Comparison of ENCODE assay signal across 21 mouse cellular contexts in the genomic region with DNA sequence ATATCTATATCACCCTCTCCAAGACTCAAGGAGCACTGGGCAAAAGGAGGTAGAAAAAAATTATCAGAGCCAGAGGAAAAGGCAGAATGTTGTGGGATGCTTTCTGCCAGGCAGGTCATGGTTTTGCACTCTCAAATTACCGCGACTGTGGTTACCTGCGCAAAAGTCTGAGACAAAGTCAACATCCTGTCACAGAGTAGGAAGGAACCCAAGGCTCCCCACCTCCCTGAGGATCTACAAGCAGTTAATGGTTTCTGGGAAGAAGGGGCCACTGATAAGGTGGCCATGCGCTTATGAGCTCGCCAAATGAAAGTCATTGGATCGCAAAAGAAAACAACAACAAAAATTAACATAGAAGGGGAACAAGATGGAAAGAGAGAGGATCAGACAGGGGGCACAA. TPM values are rescaled to one million over a fixed set of nuclear protein-coding genes. Genes with fewer than 3 reads are reported as not detected.
DNase-seq lines count a peak whose midpoint lies in the region.
"Had no signal": no experiment of that assay in that cellular context is flagged by ENCODE, and none has a peak within 500 bp of the region (broad histone marks: within the 10 kb centered on the region; RNA-seq: fewer than 3 reads in every experiment).

No protein-coding gene starts in this region.

- DNase-seq in heart, adult 11 months: peak; percentile 54
- DNase-seq in heart, postnatal 10 days: no peak
- DNase-seq in thymus, postnatal 14 days: peak; percentile 23
- no peak for DNase-seq in thymus, postnatal 25 days
- DNase-seq in yolk sac, embryonic 10.5 days (ENCODE audit: low spot score): peak; percentile 55
- no peak for DNase-seq in gastrocnemius, postnatal 10 days
- DNase-seq: adrenal gland, postnatal 10 days; B cell, adult 2 months; cerebellum, adult 11 months; cerebellum, adult 2 months; cerebellum, adult 9-11 months; cerebellum, postnatal 25 days; forebrain, postnatal 0 days; gastrocnemius, adult 2 months; gastrocnemius, postnatal 25 days; heart, postnatal 36 days had no signal

- intact Hi-C loops in heart, postnatal 10 days (cut with DNase I): no loop called here

RNA-seq across cellular contexts. Expression of a gene that starts 39.6 kb away (rescaled TPM):
- 1 to 10 TPM in 1 of 2 experiments, under 1 TPM in 1; 0.72 to 1.1 TPM for total RNA-seq in heart, postnatal 10 days (2021)
- total RNA-seq in gastrocnemius, postnatal 10 days (2021): not detected
- total RNA-seq: CH12.LX; common myeloid progenitor, adult 5-6 weeks; forebrain, postnatal 0 days; G1E; gastrocnemius, postnatal 25 days had no signal

RNA-seq across cellular contexts. Expression of a gene that starts 48.1 kb away (rescaled TPM):
- not detected for total RNA-seq in heart, postnatal 10 days (2021)
- total RNA-seq in gastrocnemius, postnatal 10 days (2021): under 1 TPM; 0.09 to 0.32 TPM
- total RNA-seq: adrenal gland, adult 18-20 months; CH12.LX; common myeloid progenitor, adult 5-6 weeks; gastrocnemius, adult 2 months; gastrocnemius, postnatal 25 days; heart, adult 8-10 months; heart, postnatal 36 days had no signal

Comparison
In these comparisons a context has a peak if more than half of its experiments do, and no peak if none do; other contexts are left out.
1. DNase-seq: peak in heart, adult 11 months (single experiment), thymus, postnatal 14 days (single experiment) and yolk sac, embryonic 10.5 days (single experiment); none in heart, postnatal 10 days (0 of 2), thymus, postnatal 25 days (single experiment) and gastrocnemius, postnatal 10 days (single experiment).